Mouse (Mus musculus): ENCODE results near the gene Nrxn3. TPM values are rescaled to one million over a fixed set of nuclear protein-coding genes. Genes with fewer than 3 reads are reported as not detected.

Nrxn3 gene
- total RNA-seq, 2 experiments from 2014 or later = 1.3 to 1.5 TPM

DNA sequence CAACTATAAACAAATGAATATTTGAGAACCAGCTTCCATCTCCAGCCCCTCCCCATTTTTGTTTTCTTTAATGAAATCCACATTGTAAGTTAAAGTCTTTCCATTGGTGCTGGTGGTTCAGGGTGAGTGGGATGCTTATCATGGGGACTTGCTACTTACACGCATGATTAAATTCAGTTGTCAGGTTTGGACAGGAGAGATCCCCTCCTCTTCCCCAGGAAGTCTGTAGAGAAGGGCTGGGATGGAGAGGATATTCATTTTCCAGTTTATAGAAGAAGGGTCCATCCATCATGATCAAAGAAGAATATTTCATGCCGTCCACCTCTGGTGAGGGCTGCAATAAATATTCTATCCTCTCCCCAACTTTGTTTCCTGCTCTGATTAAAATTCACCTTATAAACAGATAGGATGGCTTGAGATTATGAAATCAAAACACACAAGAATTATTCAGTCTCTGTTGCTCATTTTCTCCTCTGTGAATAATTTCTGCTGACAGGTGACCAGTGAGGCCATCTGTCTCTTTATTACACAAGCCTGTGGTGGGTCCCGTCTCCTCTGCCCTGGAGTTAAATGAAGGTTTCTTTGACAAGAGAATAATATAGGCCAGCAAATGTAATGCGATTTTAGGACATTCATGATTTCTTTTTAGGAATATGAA, 830.7 kb downstream of the Nrxn3 start:
- no peak for DNase-seq

DNA sequence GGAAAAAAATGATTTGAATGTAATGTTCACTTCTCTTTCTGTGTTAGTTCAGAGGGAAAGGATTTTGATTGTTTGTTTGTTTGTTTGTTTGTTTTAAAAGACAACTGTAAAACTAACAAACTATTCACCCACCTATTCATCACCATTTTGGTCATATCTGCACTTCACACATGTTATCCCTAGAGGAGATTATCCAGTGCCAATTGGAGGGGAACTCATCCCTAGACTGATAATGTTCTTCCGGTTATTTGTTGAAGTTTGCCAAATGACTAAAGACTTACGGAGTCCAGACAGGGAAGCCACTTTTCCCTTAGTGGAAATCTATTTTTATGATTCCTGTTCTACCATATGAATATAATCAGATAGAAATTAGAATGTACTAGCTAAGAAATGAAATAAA, 831.5 kb downstream of the Nrxn3 start:
- DNase-seq = no peak

DNA sequence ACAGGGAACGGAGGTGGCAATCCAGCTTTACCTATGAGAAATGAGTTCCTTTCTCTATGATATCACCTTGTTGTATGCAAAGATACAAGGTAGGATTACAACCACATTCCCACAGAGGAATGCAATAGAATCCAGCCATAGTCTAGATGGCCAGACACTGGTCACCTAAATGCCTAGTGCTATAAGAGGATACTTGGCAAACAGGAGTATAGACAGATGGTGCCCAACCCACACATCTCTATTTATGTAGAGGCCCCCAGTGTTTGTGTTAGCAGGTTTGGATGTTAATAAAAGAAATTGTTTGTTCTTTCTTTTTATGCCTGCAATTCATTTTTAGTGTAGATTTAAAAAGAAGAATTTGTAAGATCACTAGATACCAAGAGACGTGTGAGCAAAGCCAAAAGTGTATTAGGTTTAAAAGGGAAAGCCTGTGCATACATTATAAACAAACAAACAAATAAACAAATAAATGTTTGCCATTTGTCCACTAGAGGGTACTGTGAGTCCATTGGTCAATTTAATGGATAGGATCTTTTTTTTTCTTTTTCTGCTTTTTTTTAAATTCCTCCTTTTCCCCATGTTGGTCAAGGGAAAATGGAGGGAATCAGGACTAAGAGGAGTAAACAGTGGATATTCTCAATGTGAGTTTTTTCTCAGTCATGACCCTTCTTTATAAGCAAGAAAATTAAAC, 832.2 kb downstream of the Nrxn3 start:
- no peak for DNase-seq

DNA sequence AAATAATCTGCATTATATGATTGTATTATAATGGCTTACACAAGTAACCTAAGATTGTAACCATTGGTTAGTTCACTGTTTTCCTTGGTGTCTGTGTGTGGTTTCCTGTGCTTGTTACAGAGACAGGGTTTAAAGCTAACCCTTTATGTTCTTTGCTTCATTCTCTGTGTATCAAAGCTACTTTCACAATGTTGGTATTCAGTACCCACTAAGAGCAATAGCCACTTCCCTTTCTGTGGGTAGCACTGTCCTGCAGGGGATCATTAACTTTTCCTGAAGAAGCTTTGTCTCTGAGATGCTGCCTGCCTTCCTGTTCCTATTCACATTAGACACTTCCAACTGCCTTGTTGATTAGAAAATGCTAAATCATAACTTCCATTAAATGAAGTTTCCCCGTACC, 836.2 kb downstream of the Nrxn3 start:
- no peak for DNase-seq

DNA sequence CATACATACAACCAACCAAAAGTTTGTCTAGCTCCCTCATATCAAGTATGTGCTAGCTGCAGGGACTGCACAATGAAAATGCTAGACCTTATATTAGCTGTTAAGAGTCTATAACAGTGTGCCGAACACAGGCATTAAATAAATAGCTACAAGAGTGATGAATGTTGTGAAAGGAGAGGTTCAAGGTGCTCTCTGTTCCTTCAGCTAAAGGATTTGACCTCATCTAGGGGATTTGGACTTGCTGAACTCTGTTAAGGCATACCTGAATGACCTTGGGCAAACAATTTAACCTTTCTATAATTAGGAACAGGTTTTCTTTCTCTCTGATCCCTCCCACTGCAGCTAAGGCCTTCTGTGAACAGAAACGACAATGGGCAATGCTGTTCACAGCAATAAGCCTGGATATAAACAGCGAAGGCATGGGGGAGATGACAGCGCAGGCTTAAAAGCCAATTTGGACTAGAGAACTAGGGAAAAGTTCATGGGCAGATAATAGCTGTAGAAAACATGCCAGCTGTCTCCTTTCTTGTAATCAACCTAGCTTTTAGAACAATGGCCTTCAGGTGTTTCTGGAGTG, 839.4 kb downstream of the Nrxn3 start:
- DNase-seq = no peak

DNA sequence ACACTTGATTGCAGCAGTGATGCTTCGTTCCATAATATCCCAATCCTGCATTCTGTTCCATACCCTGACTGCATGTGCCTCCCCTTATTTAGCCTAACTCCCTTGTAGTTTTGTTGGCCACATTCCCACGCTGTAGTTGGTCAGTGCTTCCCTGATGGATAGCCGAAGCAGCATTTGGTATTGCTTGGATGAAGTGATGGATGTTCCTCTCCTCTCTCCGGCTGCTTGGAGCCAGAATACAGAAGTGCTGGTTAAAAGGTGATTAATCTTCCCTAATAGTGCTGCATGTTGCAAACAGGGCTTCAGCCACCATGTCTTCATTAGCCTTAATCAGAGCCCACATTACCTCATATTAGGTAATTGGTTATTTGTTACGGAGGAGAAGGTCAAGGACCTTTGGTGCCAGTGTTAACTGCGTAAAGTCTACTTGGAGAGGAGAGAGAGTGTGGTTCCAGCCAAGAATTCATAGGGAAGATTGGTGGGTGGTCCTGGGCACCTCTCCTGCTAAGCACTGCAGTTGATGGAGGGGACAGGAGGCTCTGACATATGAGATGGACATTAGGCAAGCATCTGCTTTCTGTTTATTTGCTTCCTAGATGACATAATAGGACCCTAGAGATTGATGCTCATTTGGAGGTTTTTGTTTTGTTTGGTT, 846.2 kb downstream of the Nrxn3 start:
- DNase-seq = no peak

DNA sequence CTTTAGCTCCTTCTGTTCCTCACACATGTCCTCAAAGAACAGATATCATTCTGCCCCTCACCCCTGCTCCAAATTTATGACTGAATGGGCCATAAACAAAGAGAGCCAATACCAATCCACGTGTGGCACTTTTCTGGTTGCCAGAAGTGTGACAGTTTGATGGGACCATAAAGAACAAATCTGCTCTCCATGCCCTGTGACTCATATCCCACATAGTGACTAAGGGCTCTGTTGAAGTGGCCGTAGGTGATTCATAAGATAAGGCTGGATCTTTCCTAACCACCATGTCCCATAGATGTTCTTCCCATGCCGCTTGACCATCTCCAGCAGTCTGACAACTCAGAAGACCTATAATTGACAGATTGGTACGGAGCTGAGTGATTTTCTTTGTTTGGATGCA, 869.8 kb downstream of the Nrxn3 start:
- DNase-seq = no peak

DNA sequence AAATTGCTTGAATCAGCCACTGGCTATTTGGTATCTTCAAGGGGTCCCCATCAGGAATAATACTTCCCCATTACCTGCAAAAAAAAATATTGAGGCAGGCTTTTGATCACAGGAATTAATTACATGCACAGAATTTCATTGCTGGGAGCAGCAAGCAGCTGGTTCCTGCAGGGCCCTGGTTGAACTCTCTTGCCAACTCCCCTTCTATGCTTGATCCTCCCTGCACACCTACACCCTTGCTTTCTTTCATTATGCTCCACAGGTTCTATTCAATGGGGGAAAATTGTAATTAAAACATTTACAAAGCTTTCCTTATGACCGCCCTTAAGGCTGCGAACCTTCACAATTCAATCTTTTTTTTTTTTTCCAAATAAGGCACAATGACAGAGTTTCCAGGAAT, 891.0 kb downstream of the Nrxn3 start:
- no peak for DNase-seq

DNA sequence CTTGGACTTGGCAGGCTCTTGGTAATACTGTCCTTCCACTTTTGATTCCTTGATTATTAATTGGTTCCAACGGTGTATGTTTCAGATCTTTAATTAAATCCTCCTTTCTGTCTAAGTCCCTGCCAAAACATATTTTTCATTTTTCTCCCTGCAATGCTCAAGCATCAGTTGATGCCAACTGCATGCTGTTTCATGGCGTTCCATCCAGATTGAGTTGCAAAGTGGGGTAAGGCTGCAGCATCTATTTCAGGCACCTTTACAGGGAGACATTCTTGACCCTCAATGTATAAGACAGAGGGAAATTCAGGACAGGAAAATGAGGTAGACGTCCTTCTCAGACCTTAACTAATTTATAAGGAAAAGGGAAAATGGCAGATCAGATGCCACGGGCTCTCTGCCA, 903.1 kb downstream of the Nrxn3 start:
- no peak for DNase-seq

DNA sequence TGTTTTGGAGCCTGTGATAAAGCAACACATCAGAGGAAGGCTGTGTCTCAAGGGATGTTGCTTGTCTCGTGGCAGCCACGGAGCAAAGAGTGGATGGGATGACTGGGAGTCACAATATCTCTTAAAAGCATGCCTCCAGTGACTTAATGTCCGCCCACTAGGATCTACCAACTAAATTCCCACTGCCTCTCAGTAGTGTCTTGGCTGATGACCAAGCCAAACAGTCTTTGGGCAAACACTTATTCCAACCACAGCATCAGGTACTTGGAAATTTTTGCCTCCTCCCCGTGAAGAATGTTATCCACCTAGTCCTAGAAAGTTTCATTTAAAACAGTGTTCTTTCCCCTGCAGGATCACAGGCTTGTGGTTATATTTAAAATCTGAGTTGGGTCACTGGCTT, 917.4 kb downstream of the Nrxn3 start:
- DNase-seq = no peak

DNA sequence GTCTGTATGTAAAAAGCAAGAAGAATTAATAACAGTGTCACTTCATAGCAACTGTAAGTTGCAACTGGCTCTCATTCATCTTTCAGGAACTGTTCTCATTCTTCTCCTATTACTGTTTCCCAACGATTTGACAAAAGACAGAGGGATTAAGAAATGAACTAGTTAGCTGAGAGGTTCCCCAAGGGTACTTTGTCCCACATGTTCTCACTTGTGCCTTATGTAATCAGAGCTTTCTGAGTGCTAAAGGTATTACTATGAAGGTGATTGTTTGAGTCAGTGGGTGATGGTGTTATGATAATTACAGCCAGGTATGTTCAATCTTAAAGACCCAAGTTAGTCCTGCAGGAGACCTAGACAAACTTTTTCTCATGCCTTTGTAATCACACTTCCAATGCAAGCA, 918.8 kb downstream of the Nrxn3 start:
- DNase-seq = no peak

DNA sequence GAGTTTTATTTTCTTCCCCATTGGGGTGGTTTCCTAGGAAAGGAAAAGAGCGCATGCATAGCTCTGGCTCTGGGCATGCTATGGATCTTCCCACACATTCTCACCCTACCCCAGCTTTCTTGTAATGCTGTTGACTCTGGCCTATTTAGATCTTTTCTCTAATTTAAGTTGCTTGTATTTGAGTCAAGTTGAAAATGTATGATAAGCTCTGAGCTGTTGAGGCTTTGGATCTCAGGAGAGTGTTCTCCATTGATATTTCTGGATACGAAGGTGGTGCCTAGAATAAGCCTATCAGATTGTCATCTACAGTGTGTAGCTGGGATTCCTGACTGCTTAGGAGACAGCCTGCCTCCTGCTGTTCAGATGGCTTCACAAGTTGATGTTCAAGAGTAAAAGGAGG, 930.5 kb downstream of the Nrxn3 start:
- no peak for DNase-seq

DNA sequence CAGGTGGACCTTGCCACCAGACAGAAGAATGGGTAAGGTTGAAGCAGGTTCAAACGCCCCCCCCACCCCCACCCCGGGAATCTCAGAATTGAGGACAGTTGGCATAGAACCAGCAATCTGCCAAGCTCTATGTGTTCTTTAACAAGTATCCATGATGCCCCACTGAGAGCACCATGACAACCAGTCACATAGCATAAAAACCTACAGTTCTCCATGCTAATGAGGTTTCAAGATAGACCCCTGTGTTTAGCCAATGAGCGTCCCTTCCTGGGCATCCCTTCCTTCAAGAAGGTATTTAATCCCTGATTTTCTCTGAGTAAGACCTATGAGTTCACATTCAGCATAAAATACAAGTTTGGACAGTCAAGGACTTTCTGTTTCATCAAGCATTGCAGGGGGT, 938.5 kb downstream of the Nrxn3 start:
- no peak for DNase-seq

DNA sequence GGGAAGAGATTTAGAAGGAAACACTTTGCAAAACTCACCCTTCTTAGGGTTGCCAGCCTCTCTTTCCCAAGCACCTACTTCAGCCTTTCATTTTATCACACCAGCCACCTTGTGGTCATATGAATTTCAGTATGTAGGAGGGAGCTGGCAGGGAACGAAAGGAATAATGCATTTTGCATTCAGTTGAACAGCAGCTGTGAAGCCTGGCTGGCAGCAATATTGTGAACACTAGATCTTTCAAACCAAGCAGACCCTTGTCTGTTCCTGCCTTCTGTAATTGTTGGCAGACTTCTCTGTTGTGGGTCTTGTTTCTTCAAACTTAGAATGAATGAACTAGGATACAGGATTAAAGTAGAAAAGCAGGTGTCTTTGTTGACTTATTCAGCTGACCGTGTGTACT, 946.2 kb downstream of the Nrxn3 start:
- no peak for DNase-seq

DNA sequence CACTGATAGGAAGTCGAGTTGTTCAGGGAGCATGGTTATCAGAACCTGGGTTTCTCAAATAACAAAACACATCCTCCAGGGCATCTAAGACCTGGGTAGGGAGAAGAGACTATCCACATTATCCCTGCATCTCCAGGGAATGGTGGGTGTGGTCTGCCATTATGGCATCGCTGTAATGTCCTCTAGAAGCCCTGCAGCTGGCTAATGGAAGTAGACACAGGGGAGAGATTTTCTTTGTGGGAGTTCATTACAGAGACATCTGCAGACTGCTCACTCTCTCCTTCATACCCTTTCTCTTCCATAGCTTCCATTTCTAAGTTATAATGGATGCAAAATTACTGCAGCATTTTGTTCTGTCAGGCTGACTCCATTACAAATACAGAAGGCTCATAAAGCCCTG, 950.1 kb downstream of the Nrxn3 start:
- no peak for DNase-seq

DNA sequence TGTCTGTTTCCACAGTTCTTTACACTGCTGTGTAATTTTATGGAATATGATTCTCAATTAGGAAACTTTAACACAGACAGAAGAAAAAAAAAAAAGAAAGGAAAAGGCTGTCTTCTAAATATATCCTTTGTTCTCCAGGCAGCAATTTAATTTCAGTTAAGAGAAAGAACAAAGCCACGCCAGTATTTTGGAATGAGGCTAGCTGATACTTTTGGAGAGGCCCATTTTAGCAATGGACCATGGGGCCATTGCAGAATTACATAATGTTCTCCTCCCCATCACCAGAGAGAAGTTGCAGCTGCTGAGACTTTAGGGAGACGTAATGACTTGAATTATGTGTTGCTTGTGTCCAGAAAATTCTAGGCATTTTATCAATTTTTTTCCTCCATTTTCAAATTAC, 963.0 kb downstream of the Nrxn3 start:
- no peak for DNase-seq

DNA sequence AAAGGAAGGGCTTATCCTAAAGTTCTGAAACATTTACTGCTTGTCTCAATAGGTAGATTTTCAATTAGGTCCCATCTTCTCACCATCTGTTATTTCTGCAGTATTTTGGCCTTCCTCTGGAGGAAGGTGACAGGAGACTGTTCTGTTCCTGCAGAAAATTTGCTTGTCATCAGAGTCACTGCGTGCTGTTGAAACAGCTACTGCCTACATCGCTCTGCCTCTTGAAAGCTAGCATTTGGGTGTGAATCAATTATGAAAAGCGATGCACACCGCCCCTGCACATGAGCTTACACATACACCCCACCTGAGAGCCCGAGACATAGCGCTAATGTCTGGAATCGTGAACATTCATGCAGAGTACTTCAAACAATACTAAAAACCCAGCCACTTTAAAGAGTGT, 966.4 kb downstream of the Nrxn3 start:
- DNase-seq = no peak

DNA sequence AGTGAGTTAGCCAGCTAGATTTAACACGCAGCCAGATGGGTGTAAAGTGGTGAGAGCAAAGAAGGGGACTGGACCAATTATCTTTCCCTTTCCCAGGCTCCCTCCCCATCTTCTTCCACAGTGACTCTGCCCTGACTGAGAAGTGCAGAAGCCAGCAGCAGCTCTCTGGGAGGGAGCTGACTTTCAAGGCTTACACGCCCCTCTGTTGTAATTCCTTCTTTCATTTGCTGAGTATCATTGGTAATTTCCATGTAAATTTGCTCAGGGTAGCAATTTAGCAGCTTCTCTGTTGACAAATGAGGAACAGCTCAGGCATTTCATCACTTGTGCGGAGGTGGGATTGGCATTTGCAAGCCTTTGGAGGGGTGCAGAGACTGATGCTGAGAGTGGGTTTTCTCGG, 976.8 kb downstream of the Nrxn3 start:
- DNase-seq = no peak

DNA sequence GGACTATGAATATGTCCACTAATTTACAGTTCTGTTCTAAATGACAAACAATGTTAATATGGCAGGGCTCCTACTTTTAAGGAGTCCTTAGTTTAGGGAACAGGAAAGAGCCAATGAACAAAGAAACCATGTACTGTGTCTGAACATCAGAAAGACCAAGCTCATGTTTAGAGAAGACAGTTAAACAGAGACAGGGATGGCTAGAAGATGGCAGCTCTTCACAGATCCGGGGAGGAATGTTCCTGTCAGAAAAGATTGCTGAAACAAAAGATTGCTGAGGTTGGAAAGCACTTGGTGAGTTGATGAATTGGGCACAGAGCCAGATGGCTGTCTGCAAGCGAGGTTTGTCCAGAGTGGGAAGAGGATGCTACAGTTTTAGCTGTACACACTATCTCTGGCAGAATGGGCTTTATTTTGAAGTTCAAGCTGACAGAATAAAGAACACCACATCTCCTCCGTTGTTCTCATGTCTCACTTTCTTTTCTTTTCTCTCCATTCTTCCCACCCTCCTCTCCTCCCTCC, 978.3 kb downstream of the Nrxn3 start:
- DNase-seq = peak; percentile 9

DNA sequence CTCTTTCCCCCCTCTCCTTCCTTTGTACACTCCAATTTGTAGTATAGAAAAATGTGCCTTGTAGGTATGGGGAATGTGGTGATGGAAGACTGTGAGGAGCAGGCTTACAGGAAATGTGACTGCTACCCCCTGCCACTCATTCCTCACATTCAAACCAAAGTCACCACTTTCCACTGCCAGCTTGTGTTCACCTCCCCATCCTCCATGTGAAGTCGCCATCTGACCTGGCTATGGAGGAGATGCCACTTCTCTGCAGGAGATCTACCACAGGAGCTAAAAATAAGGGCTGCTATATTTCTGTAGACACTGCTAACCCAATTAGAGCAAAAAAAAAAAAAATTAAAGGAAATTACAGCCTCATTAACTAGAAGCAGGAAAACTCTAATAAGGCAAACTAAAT, 980.3 kb downstream of the Nrxn3 start:
- DNase-seq = no peak

DNA sequence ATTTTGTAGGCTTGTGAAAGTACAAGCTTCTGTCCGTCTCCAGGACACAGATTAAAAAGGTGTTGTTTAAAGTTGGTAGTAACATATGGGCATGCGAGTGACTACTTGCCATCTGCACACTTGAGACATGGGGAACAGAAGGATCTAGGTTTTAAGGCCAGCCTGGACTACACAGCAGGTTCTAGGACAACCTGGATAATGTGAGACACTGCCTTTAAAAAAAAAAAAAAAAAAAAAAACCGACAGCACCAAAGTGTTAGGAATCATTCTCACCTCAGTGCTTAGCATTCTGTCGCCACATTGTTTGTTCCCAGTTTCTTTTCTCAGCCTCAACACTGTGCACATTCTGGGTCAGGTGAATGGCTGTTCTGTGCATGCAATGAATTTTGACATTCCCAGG, 985.2 kb downstream of the Nrxn3 start:
- DNase-seq = no peak

DNA sequence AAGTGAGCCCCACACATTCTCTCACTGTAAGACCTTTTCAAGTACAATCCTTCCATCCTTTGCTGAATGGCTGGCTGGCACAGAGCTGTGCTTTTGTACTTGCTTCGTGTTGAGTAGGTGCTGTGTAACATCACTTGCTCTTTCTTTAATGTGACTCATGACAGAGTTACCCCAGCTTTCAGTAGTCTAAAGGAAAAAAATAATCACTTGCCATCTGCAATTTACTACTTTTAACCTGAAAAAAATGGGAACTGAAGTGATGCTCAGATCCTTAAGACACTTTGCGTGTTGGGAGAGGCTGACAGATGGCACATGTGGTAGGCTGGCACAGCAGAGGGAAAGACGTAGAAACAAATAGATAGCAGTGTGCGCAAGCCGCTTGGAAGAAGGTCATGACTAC, 987.8 kb downstream of the Nrxn3 start:
- no peak for DNase-seq

DNA sequence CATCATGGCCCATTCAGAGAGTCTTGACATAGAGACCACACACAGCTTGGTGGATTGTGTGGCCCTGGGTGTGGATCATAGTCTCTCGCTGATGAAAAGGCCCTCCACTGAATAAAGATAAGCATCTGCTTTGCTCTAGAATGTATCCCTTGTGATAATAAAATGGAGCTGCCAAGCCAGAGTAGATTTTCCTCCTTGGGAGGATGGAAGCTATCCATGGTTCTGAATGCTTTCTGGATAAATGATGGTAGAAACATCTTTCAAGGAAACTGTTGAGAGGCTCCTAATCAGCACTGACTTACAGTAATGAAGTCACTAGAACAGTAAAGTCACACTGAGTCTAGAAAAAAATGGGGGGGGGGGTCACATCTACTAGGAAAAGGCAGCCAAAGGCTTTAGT, 989.1 kb downstream of the Nrxn3 start:
- DNase-seq = no peak
